Mouse (Mus musculus) liver, embryonic 14.5 days (tissue): ENCODE results near the gene Zfp583.

Source experiments
- CTCF ChIP-seq: IDR thresholded peaks from 2 replicates; pipeline ENCODE4 v1.5.1; 2016; ENCODE audit warnings: antibody characterized with exemption, low read depth, control low read depth
- EP300 ChIP-seq: IDR thresholded peaks from 2 replicates; pipeline ENCODE4 v1.6.1; 2016; ENCODE audit warnings: antibody characterized with exemption, low read depth

DNA sequence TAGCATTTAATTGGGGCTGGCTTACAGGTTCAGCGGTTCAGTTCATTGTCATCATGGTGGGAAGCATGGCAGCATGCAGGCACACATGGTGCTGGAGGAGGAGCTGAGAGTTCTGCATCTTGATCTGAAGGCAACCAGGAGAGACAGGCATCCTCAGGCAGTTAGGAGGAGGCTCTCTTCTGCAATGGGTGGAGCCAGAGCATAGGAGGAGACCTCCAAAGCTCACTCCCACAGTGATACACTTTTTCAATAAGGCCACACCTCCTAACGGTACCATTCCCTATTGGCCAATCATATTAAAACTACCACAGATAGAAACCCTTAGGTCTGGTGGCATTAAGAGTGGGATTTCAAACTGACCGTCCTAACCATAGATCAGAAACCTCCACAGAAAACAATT is 38.4 kb upstream of the Zfp583 start:
- no peak for TF ChIP-seq CTCF
- TF ChIP-seq EP300, result no peak
